Mouse (Mus musculus): ENCODE measurements at regions not wholly inside any gene's neighbourhood (a gene's known extent, or its start where the extent isn't known, plus 50 kb on each side); places are given as distances from the start of the nearest gene placed in this dataset.

GRCm38 (mm10) chr16:62500870-62501269, 285.7 kb downstream of the Nsun3 start:
- TF ChIP-seq CTCF (IDR thresholded peaks at IDR 0.05 in 2 of 3, conservative IDR thresholded peaks at IDR 0.05 in 1 of 3; ENCODE audit: control insufficient read depth in 1 of 3, insufficient read depth in 1 of 3, low read depth in 2 of 3, low read length in 3 of 3, poor library complexity in 1 of 3, severe bottlenecking in 1 of 3) (no peak), POLR2AphosphoS5 (IDR thresholded peaks at IDR 0.05; ENCODE audit: borderline replicate concordance, low read depth, low read length) (no peak), MAX (IDR thresholded peaks at IDR 0.05; ENCODE audit: low read length) (no peak), KAT2A (conservative IDR thresholded peaks at IDR 0.05; ENCODE audit: low read depth, low read length) (no peak), NELFE (IDR thresholded peaks at IDR 0.05; ENCODE audit: low read depth, low read length) (no peak), USF1 (IDR thresholded peaks at IDR 0.05; ENCODE audit: low read depth, low read length) (no peak), BHLHE40 (IDR thresholded peaks at IDR 0.05; ENCODE audit: borderline replicate concordance, low read depth, low read length) (no peak), POLR2A (IDR thresholded peaks at IDR 0.05; ENCODE audit: control insufficient read depth in 1 of 2, insufficient read depth in 1 of 2, low read depth in 1 of 2, low read length in 2 of 2, poor library complexity in 1 of 2) (no peak), ZKSCAN1 (IDR thresholded peaks at IDR 0.05; ENCODE audit: low read depth, low read length) (no peak)
